Mouse (Mus musculus) intestine, postnatal 0 days (tissue): ENCODE measurements around the gene Nup35. TPM values are rescaled to one million over a fixed set of nuclear protein-coding genes. Genes with fewer than 3 reads are reported as not detected.

Experiments
- ATAC-seq: fragments of 200-750 bp; cut with Nextera tagmentation; 2 replicates; pipeline ENCODE4 v1.8.0; 2017; ENCODE audit warnings: mild to moderate bottlenecking, moderate TSS enrichment, moderate library complexity
- H3K27ac ChIP-seq: fragments of 300-500 bp; sonication (generic); 2 replicates; pipeline ENCODE4 v1.5.1; 2014; ENCODE audit warnings: mild to moderate bottlenecking, low read depth, low read length, moderate library complexity
- H3K27me3 ChIP-seq: fragments of 300-500 bp; sonication (generic); replicated peaks from 2 replicates; pipeline ENCODE4 v1.6.1; 2014; ENCODE audit warnings: low read length, mixed read lengths; ENCODE audit not compliant: control insufficient read depth, insufficient read depth
- H3K36me3 ChIP-seq: fragments of 300-500 bp; sonication (generic); 2 replicates; pipeline ENCODE4 v1.6.1; 2014; ENCODE audit warnings: mild to moderate bottlenecking, moderate library complexity; ENCODE audit not compliant: control insufficient read depth, insufficient read depth
- H3K4me1 ChIP-seq: fragments of 300-500 bp; sonication (generic); replicated peaks from 2 replicates; pipeline ENCODE4 v1.6.1; 2014; ENCODE audit warnings: antibody characterized with exemption, low read length, mixed read lengths; ENCODE audit not compliant: control insufficient read depth, insufficient read depth
- H3K4me2 ChIP-seq: fragments of 300-500 bp; sonication (generic); replicated peaks from 2 replicates; pipeline ENCODE4 v1.6.1; 2014; ENCODE audit warnings: low read depth, mild to moderate bottlenecking, moderate library complexity
- H3K4me3 ChIP-seq: fragments of 300-500 bp; sonication (generic); 2 replicates; pipeline ENCODE4 v1.5.1; 2014; ENCODE audit warnings: low read depth, low read length
- H3K9ac ChIP-seq: fragments of 300-500 bp; sonication (generic); 2 replicates; pipeline ENCODE4 v1.6.1; 2014; ENCODE audit warnings: mild to moderate bottlenecking, low read depth, low read length
- H3K9me3 ChIP-seq: fragments of 300-500 bp; sonication (generic); 2 replicates; pipeline ENCODE4 v1.6.1; 2016; ENCODE audit warnings: mixed run types; ENCODE audit not compliant: control insufficient read depth
- CTCF ChIP-seq: sonication (generic); IDR thresholded peaks from 2 replicates; pipeline ENCODE4 v1.5.1; 2016; ENCODE audit warnings: low read depth, mild to moderate bottlenecking, control low read depth, antibody characterized with exemption, moderate library complexity
- WGBS: fragments of 180-500 bp; shearing (Covaris S2); extraction: QIAGEN DNeasy Blood & Tissue Kit; methylation state at CpG from one replicate; pipeline ENCODE4 v1.1.7; 2014; 5-methylcytosine and 5-hydroxymethylcytosine counted together
- polyA plus RNA-seq: library from polyadenylated mRNA; unstranded; fragments of >200 nt; fragmentation: Nextera tagmentation; extraction: Ambion mirVana; gene quantifications from 2 replicates; pipeline ENCODE4 v1.2.1, GENCODE M21; 2015

The Nup35 gene
- polyA plus RNA-seq = 13.0 and 13.8 TPM in 2 replicates

- no peaks in the 10 kb centered on the region for H3K9me3 ChIP-seq
- H3K9ac ChIP-seq = peak within 1 kb of the TSS; percentile 54
- H3K4me2 ChIP-seq = peak within 1 kb of the TSS; percentile 73
- H3K36me3 ChIP-seq = no peaks in the 10 kb centered on the region
- no peaks in the 10 kb centered on the region for H3K27me3 ChIP-seq
- peak; percentile 99 for ATAC-seq
- peak within 1 kb of the TSS; percentile 43 for H3K27ac ChIP-seq
- peak within 1 kb of the TSS; percentile 48 for H3K4me3 ChIP-seq
- WGBS = 2% methylated on average over 21 of the region's 21 CpGs
- peaks cover 6% of the 10 kb centered on the region; the same call in 1 of the 2 replicates for H3K4me1 ChIP-seq
- no peak for TF ChIP-seq CTCF
Measured at GRCm38 (mm10) chr2:80616854-80617737, at the start of gene Nup35, which contains the start of gene Dusp19. TSS of gene Nup35 (plus strand) at chr2:80617236. TSS of gene Dusp19 (plus strand) at chr2:80617045.

DNA sequence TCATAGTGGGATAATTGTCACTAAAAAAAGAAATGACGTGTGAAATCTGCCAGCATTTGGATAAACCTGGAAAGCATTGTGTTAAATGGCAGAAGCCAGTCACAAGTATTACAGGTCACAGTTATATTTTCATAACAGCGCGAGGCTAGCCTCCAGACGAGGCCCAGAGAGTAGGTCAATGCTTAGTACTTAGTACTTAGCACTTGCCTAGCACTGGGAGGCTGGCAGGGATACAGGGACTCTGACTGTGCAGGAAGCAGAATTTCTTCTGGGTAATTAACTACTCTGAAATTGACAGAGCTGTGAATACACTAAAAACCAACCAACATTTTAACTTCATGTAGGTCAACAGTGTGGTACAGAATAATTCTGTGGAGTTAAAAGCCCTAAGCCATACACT is 49.6 kb upstream of the Nup35 start:
- ATAC-seq = no peak
- no peak for TF ChIP-seq CTCF
- no peak overlapping the region for H3K9ac ChIP-seq
- no peak overlapping the region for H3K4me2 ChIP-seq
- no peaks in the 10 kb centered on the region for H3K36me3 ChIP-seq
- no peaks in the 10 kb centered on the region for H3K9me3 ChIP-seq
- H3K4me3 ChIP-seq = no peak overlapping the region
- 85% methylated on average over 4 of the region's 4 CpGs for WGBS
- no peaks in the 10 kb centered on the region for H3K4me1 ChIP-seq
- no peaks in the 10 kb centered on the region for H3K27me3 ChIP-seq
- H3K27ac ChIP-seq = no peak overlapping the region

DNA sequence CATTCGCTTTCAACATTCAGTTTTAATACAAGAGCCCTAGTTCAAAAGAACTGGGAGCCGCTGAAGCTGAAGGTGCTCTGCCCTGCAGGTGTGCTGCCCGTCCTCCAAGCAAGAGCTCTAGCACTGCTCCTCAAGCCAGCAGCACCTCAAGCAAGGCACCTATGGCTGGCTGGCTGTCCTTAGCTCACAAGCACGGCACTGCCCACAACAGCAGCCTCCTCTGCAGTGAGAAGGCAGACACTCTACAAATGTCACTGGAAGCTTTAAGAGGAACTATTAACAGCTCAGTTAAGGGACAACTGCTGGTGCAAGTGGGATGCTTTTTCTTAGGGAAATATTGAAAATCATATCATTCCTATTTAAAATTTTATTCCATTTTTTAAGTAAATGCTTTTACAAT is 46.4 kb upstream of the Nup35 start:
- H3K27ac ChIP-seq = no peak overlapping the region
- H3K27me3 ChIP-seq = no peaks in the 10 kb centered on the region
- ATAC-seq = no peak
- no peaks in the 10 kb centered on the region for H3K9me3 ChIP-seq
- no peak for TF ChIP-seq CTCF
- H3K4me3 ChIP-seq = no peak overlapping the region
- H3K4me1 ChIP-seq = peaks cover 5% of the 10 kb centered on the region; the same call in 1 of the 2 replicates
- 73% methylated on average over 4 of the region's 4 CpGs for WGBS
- no peak overlapping the region for H3K9ac ChIP-seq
- no peaks in the 10 kb centered on the region for H3K36me3 ChIP-seq
- no peak overlapping the region for H3K4me2 ChIP-seq

- Histone ChIP-seq H3K9ac (no peak overlapping the region), H3K4me1 (peaks cover 14% of the 10 kb centered on the region), H3K27ac (no peak overlapping the region), H3K9me3 (no peaks in the 10 kb centered on the region), H3K4me3 (no peak overlapping the region), H3K27me3 (no peaks in the 10 kb centered on the region), H3K36me3 (no peaks in the 10 kb centered on the region), H3K4me2 (no peak overlapping the region)
- 95% methylated on average over 1 of the region's 1 CpGs for WGBS
- no peak for ATAC-seq
- TF ChIP-seq CTCF = no peak
Measured at GRCm38 (mm10) chr2:80577286-80577685, 39.8 kb upstream of the Nup35 start.

GRCm38 (mm10) chr2:80579253-80579891 is 37.7 kb upstream of the Nup35 start:
- H3K4me3 ChIP-seq = peak overlapping the region; percentile 94
- peaks cover 9% of the 10 kb centered on the region for H3K4me1 ChIP-seq
- no peak for ATAC-seq
- no peaks in the 10 kb centered on the region for H3K36me3 ChIP-seq
- no peak for TF ChIP-seq CTCF
- peak overlapping the region; percentile 70 for H3K4me2 ChIP-seq
- no peaks in the 10 kb centered on the region for H3K27me3 ChIP-seq
- H3K9me3 ChIP-seq = no peaks in the 10 kb centered on the region
- no peak overlapping the region for H3K27ac ChIP-seq
- 0 out of 2 replicates have a peak overlapping the region, but pooled peaks have one; percentile 17 for H3K9ac ChIP-seq
- WGBS = 28% methylated on average over 6 of the region's 6 CpGs

DNA sequence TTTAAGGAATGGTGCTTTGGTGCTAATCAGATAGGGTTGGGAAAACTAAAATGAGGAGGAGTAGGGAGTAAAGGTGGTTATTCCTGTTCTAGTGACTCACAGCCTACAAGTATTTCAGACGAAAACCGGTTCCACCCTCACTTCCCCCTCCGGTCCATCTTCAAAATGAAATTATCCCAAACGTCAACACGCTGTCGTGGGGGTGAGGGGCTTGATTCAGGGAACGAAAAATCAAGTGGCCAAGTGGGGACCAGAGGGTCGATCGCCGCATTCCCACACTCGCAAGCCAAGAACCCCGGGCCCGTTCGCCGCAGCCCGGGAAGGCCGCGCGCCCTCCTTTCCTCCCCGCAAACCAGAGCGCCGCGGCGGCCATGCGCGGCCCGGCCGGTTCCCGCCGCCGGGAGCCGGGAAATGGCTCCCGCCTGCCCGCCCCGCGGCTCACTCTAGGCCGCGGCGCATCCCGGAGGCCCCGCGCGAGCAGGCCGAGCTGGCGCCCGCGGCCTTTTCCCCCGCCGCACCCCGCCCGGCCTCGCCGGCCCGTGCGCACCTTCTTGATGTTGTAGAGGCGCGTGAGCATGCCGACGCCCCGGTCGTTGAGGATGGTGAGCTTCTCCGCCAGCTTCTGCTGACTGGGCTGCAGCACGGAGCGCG is 36.6 kb upstream of the Nup35 start:
- H3K9me3 ChIP-seq = no peaks in the 10 kb centered on the region
- no peak for TF ChIP-seq CTCF
- peak overlapping the region; percentile 70 for H3K4me2 ChIP-seq
- H3K4me1 ChIP-seq = peaks cover 9% of the 10 kb centered on the region
- whole genome bisulfite sequencing = under 1% methylated on average over 53 of the region's 65 CpGs
- H3K27ac ChIP-seq = peak overlapping the region; percentile 100
- peak overlapping the region; percentile 94 for H3K4me3 ChIP-seq
- H3K36me3 ChIP-seq = no peaks in the 10 kb centered on the region
- no peaks in the 10 kb centered on the region for H3K27me3 ChIP-seq
- peak; percentile 81 for ATAC-seq
- H3K9ac ChIP-seq = peak overlapping the region; percentile 99
